Comparison of ENCODE assay signal across 25 mouse cellular contexts in genomic region chr11:71943512-71943911, GRCm38 (mm10).
DNase-seq lines count a peak whose midpoint lies in the region; ATAC-seq and TF ChIP-seq lines count a peak whose summit lies in the region.
"Had no signal": no experiment of that assay in that cellular context is flagged by ENCODE, and none has a peak within 500 bp of the region (broad histone marks: within the 10 kb centered on the region; RNA-seq: fewer than 3 reads in every experiment).

No protein-coding gene starts in this region.

- TF ChIP-seq CTCF in liver, postnatal 0 days (IDR thresholded peaks at IDR 0.05; ENCODE audit: low read depth): no peak

- no peak overlapping the region for H3K4me2 ChIP-seq in forebrain, embryonic 13.5 days
- no peak overlapping the region for H3K4me2 ChIP-seq in forebrain, embryonic 16.5 days (ENCODE audit: low read length)
- no peak overlapping the region for H3K4me2 ChIP-seq in liver, postnatal 0 days (ENCODE audit: low read depth, low read length)
- no peak overlapping the region for H3K4me2 ChIP-seq in liver, embryonic 12.5 days
- H3K4me2 ChIP-seq: embryonic facial prominence, embryonic 13.5 days; heart, embryonic 12.5 days; heart, embryonic 15.5 days; hindbrain, embryonic 13.5 days; intestine, embryonic 15.5 days had no signal

- 0 out of 2 replicates have a peak, but pooled peaks have one; percentile 8 for ATAC-seq in forebrain, embryonic 13.5 days
- ATAC-seq in forebrain, embryonic 16.5 days: no peak
- peak; percentile 15; the same call in 1 of the 2 replicates for ATAC-seq in liver, postnatal 0 days
- ATAC-seq in liver, embryonic 12.5 days: no peak
- ATAC-seq: activated CD4-positive, CD25-positive, alpha-beta regulatory T cell, adult 4 months; CD4-positive, CD25-positive, alpha-beta regulatory T cell, adult 4 months; hindbrain, embryonic 16.5 days; intestine, embryonic 15.5 days had no signal

- peaks cover 17% of the 10 kb centered on the region; the same call in 1 of the 2 replicates for H3K4me1 ChIP-seq in forebrain, embryonic 13.5 days
- peaks cover 11% of the 10 kb centered on the region for H3K4me1 ChIP-seq in forebrain, embryonic 16.5 days (replicated peaks; ENCODE audit: control insufficient read depth, insufficient read depth, low read length)
- no peaks in the 10 kb centered on the region for H3K4me1 ChIP-seq in liver, postnatal 0 days (ENCODE audit: insufficient read depth)
- no peaks in the 10 kb centered on the region for H3K4me1 ChIP-seq in liver, embryonic 12.5 days
- no peaks in the 10 kb centered on the region for H3K4me1 ChIP-seq in limb, embryonic 10.5 days
- H3K4me1 ChIP-seq: heart, embryonic 12.5 days; heart, embryonic 15.5 days; intestine, embryonic 15.5 days had no signal

- no peak overlapping the region for H3K27ac ChIP-seq in forebrain, embryonic 13.5 days
- H3K27ac ChIP-seq in forebrain, embryonic 16.5 days (ENCODE audit: low read length): no peak overlapping the region
- no peak overlapping the region for H3K27ac ChIP-seq in liver, postnatal 0 days (ENCODE audit: low read depth)
- no peak overlapping the region for H3K27ac ChIP-seq in liver, embryonic 12.5 days
- no peak overlapping the region for H3K27ac ChIP-seq in limb, embryonic 10.5 days
- H3K27ac ChIP-seq: embryonic facial prominence, embryonic 13.5 days; heart, embryonic 15.5 days; hindbrain, embryonic 10.5 days; hindbrain, embryonic 13.5 days; intestine, embryonic 15.5 days had no signal

- no peak overlapping the region for H3K9ac ChIP-seq in forebrain, embryonic 13.5 days
- no peak overlapping the region for H3K9ac ChIP-seq in forebrain, embryonic 16.5 days (replicated peaks; ENCODE audit: low read depth, low read length)
- no peak overlapping the region for H3K9ac ChIP-seq in liver, postnatal 0 days (replicated peaks)
- H3K9ac ChIP-seq in liver, embryonic 12.5 days: no peak overlapping the region
- H3K9ac ChIP-seq: embryonic facial prominence, embryonic 13.5 days; heart, embryonic 12.5 days; heart, embryonic 15.5 days; hindbrain, embryonic 13.5 days; intestine, embryonic 15.5 days had no signal

- no peaks in the 10 kb centered on the region for H3K27me3 ChIP-seq in forebrain, embryonic 13.5 days
- no peaks in the 10 kb centered on the region for H3K27me3 ChIP-seq in forebrain, embryonic 16.5 days (replicated peaks; ENCODE audit: control insufficient read depth, insufficient read depth, low read length)
- no peaks in the 10 kb centered on the region for H3K27me3 ChIP-seq in liver, postnatal 0 days (ENCODE audit: insufficient read depth, low read length)
- no peaks in the 10 kb centered on the region for H3K27me3 ChIP-seq in liver, embryonic 12.5 days (replicated peaks)
- no peaks in the 10 kb centered on the region for H3K27me3 ChIP-seq in splenic B cell, adult 2 months (ENCODE audit: control insufficient read depth, insufficient read depth, low read length, poor library complexity, severe bottlenecking)
- no peaks in the 10 kb centered on the region for H3K27me3 ChIP-seq in limb, embryonic 10.5 days (ENCODE audit: low read depth, poor library complexity, severe bottlenecking)
- H3K27me3 ChIP-seq: embryonic facial prominence, embryonic 13.5 days; heart, embryonic 15.5 days; hindbrain, embryonic 13.5 days had no signal

- H3K4me3 ChIP-seq in forebrain, embryonic 13.5 days: no peak overlapping the region
- no peak overlapping the region for H3K4me3 ChIP-seq in forebrain, embryonic 16.5 days (replicated peaks; ENCODE audit: low read length)
- no peak overlapping the region for H3K4me3 ChIP-seq in liver, postnatal 0 days (ENCODE audit: low read depth, low read length)
- H3K4me3 ChIP-seq in liver, embryonic 12.5 days: no peak overlapping the region
- H3K4me3 ChIP-seq in limb, embryonic 10.5 days: no peak overlapping the region
- H3K4me3 ChIP-seq: embryonic facial prominence, embryonic 13.5 days; heart, embryonic 12.5 days; heart, embryonic 15.5 days; hindbrain, embryonic 10.5 days; hindbrain, embryonic 13.5 days; intestine, embryonic 15.5 days had no signal

- no peaks in the 10 kb centered on the region for H3K36me3 ChIP-seq in forebrain, embryonic 13.5 days (ENCODE audit: poor library complexity, severe bottlenecking)
- no peaks in the 10 kb centered on the region for H3K36me3 ChIP-seq in forebrain, embryonic 16.5 days (ENCODE audit: control insufficient read depth, insufficient read depth)
- H3K36me3 ChIP-seq in liver, postnatal 0 days (replicated peaks; ENCODE audit: insufficient read depth, low read length): no peaks in the 10 kb centered on the region
- H3K36me3 ChIP-seq in liver, embryonic 12.5 days: no peaks in the 10 kb centered on the region
- no peaks in the 10 kb centered on the region for H3K36me3 ChIP-seq in splenic B cell, adult 2 months (ENCODE audit: control insufficient read depth, insufficient read depth, low read length, poor library complexity, severe bottlenecking)
- H3K36me3 ChIP-seq in limb, embryonic 10.5 days: no peaks in the 10 kb centered on the region
- H3K36me3 ChIP-seq: embryonic facial prominence, embryonic 13.5 days; heart, embryonic 12.5 days; heart, embryonic 15.5 days; hindbrain, embryonic 10.5 days; hindbrain, embryonic 13.5 days; intestine, embryonic 15.5 days had no signal

- no peak for DNase-seq in liver, postnatal 0 days
- peak; percentile 17 for DNase-seq in splenic B cell, adult 2 months (ENCODE audit: low read depth, low spot score)
- DNase-seq in limb, embryonic 10.5 days (ENCODE audit: low spot score): no peak
- DNase-seq: adrenal gland, adult 8-10 months; adrenal gland, postnatal 25 days; cerebellum, adult 18-20 months; cerebellum, adult 9-11 months; cerebellum, postnatal 25 days; gastrocnemius, postnatal 25 days; heart, adult 18-20 months; heart, postnatal 10 days; heart, postnatal 36 days; kidney, adult 11 months had no signal

- no peak for TF ChIP-seq EP300 in liver, postnatal 0 days (IDR thresholded peaks at IDR 0.05; ENCODE audit: low read depth)

- H3K9me3 ChIP-seq in forebrain, embryonic 13.5 days (replicated peaks): no peaks in the 10 kb centered on the region
- H3K9me3 ChIP-seq in forebrain, embryonic 16.5 days (ENCODE audit: control insufficient read depth, low read length): no peaks in the 10 kb centered on the region
- no peaks in the 10 kb centered on the region for H3K9me3 ChIP-seq in liver, postnatal 0 days (ENCODE audit: low read length)
- no peaks in the 10 kb centered on the region for H3K9me3 ChIP-seq in liver, embryonic 12.5 days (replicated peaks)
- no peaks in the 10 kb centered on the region for H3K9me3 ChIP-seq in limb, embryonic 10.5 days (replicated peaks)
- H3K9me3 ChIP-seq: embryonic facial prominence, embryonic 13.5 days; heart, embryonic 12.5 days; heart, embryonic 15.5 days; hindbrain, embryonic 10.5 days; hindbrain, embryonic 13.5 days; intestine, embryonic 15.5 days had no signal

- 36% methylated on average over 3 of the region's 3 CpGs for whole genome bisulfite sequencing in forebrain, embryonic 13.5 days
- WGBS in forebrain, embryonic 16.5 days: 38% methylated on average over 3 of the region's 3 CpGs
- WGBS in liver, postnatal 0 days (ENCODE audit: insufficient replicate concordance): 42% methylated on average over 3 of the region's 3 CpGs
- 38% methylated on average over 3 of the region's 3 CpGs for WGBS in liver, embryonic 12.5 days (ENCODE audit: insufficient replicate concordance)
- WGBS in limb, embryonic 10.5 days: 31% methylated on average over 3 of the region's 3 CpGs

Comparison
In these comparisons a context has a peak if more than half of its experiments do, and no peak if none do; other contexts are left out.
1. ATAC-seq: peak in forebrain, embryonic 13.5 days (single experiment) and liver, postnatal 0 days (single experiment); none in forebrain, embryonic 16.5 days (single experiment) and liver, embryonic 12.5 days (single experiment).